Mouse (Mus musculus) G1E (cell line): ENCODE measurements around the gene Rnf181. TPM values are rescaled to one million over a fixed set of nuclear protein-coding genes. Genes with fewer than 3 reads are reported as not detected.

Experiments
- ATAC-seq: 2 replicates; pipeline ENCODE4 v1.8.0; 2016; ENCODE audit warnings: mild to moderate bottlenecking; ENCODE audit not compliant: insufficient number of reproducible peaks, poor library complexity, low FRiP score, severe bottlenecking; ENCODE audit errors: extremely low read depth
- DNase-seq: peaks from one replicate; pipeline ENCODE4 v3.0.0; 2012; ENCODE audit warnings: low spot score
- H3K27me3 ChIP-seq: 2 replicates; pipeline ENCODE4 v1.6.1; 2012; ENCODE audit warnings: mild to moderate bottlenecking, low read length, inconsistent platforms; ENCODE audit not compliant: insufficient read depth
- H3K36me3 ChIP-seq: replicated peaks from 2 replicates; pipeline ENCODE3; 2012; ENCODE audit warnings: mild to moderate bottlenecking, inconsistent platforms
- H3K4me1 ChIP-seq: 2 replicates; pipeline ENCODE4 v1.6.1; 2012; ENCODE audit warnings: low read depth, low read length, inconsistent platforms, mixed read lengths; ENCODE audit not compliant: insufficient read depth
- H3K4me3 ChIP-seq: 2 replicates; pipeline ENCODE4 v1.5.1; 2012; ENCODE audit warnings: low read depth, mild to moderate bottlenecking, inconsistent platforms, low read length, moderate library complexity, mixed read lengths
- H3K9me3 ChIP-seq: replicated peaks from 2 replicates; pipeline ENCODE4 v1.6.1; 2012; ENCODE audit warnings: inconsistent platforms
- CTCF ChIP-seq: IDR thresholded peaks from 2 replicates; pipeline ENCODE4 v1.5.1; 2012; ENCODE audit warnings: low read depth, low read length, inconsistent platforms, mixed read lengths
- GATA1 ChIP-seq: IDR thresholded peaks from 2 replicates; pipeline ENCODE4 v1.6.1; 2012; ENCODE audit warnings: borderline replicate concordance, low read length, inconsistent platforms, mixed read lengths
- GATA2 ChIP-seq: IDR thresholded peaks from 2 replicates; pipeline ENCODE4 v1.6.1; 2012; ENCODE audit warnings: low read depth, low read length, inconsistent platforms, borderline replicate concordance
- POLR2AphosphoS5 ChIP-seq: IDR thresholded peaks from 2 replicates; pipeline ENCODE4 v1.6.1; 2012; ENCODE audit warnings: low read depth, low read length, inconsistent platforms; ENCODE audit not compliant: insufficient replicate concordance
- TAL1 ChIP-seq: conservative IDR thresholded peaks from 2 replicates; pipeline ENCODE4 v1.6.1; 2012; ENCODE audit warnings: low read depth, low read length, inconsistent platforms, mixed read lengths
- polyA plus RNA-seq: library from polyadenylated mRNA; stranded (reverse); fragments of >175 nt; gene quantifications from 2 replicates; pipeline ENCODE4 v1.2.3, GENCODE M21; 2012
- total RNA-seq, 2 experiments: library from RNA; stranded (forward) in 1 of 2; stranded (reverse) in 1 of 2; fragments of 200-1000 nt in 1 of 2; fragments of >200 nt in 1 of 2; fragmentation: Nextera tagmentation in 1 of 2; gene quantifications; 2 replicates each; pipeline ENCODE4 v1.2.3; 2014 to 2017

Gene Rnf181
- total and polyA plus RNA-seq, 3 experiments = 153 to 244 (median 165) TPM

- no peaks in the 10 kb centered on the region for H3K27me3 ChIP-seq
- no peaks in the 10 kb centered on the region for H3K9me3 ChIP-seq
- peaks cover 72% of the 10 kb centered on the region for H3K4me1 ChIP-seq
- peak overlapping the region; percentile 77 for H3K4me3 ChIP-seq
- TF ChIP-seq GATA1 = no peak
- TF ChIP-seq POLR2AphosphoS5 = no peak
- TF ChIP-seq GATA2 = no peak
- TF ChIP-seq CTCF = no peak
- peak; percentile 94 for DNase-seq
- H3K36me3 ChIP-seq = peaks cover 46% of the 10 kb centered on the region
- peak; percentile 85 for ATAC-seq
Observed at GRCm38 (mm10) chr6:72362132-72363028, 4.4 kb downstream of the Rnf181 start.

- H3K4me1 ChIP-seq = peaks cover 74% of the 10 kb centered on the region
- DNase-seq (peak; percentile 64), ATAC-seq (peak; percentile 38)
- H3K27me3 ChIP-seq = peaks cover 2% of the 10 kb centered on the region; the same call in 1 of the 2 replicates
- peaks cover 50% of the 10 kb centered on the region for H3K36me3 ChIP-seq
- H3K9me3 ChIP-seq = no peaks in the 10 kb centered on the region
- TF ChIP-seq TAL1 (peak; percentile 48; the same call in 1 of the 2 replicates), GATA2 (no peak), POLR2AphosphoS5 (no peak)
- peak overlapping the region; percentile 77 for H3K4me3 ChIP-seq
Observed at GRCm38 (mm10) chr6:72361121-72361551, 5.6 kb downstream of the Rnf181 start.

GRCm38 (mm10) chr6:72360599-72360935, 6.2 kb downstream of the Rnf181 start:
- Histone ChIP-seq H3K4me1 (peaks cover 79% of the 10 kb centered on the region), H3K9me3 (no peaks in the 10 kb centered on the region), H3K4me3 (peak overlapping the region; percentile 77; the same call in 1 of the 2 replicates), H3K27me3 (peaks cover 4% of the 10 kb centered on the region; the same call in 1 of the 2 replicates), H3K36me3 (peaks cover 52% of the 10 kb centered on the region)
- TF ChIP-seq POLR2AphosphoS5 (no peak), TAL1 (no peak), GATA2 (no peak), CTCF (no peak), GATA1 (no peak)
- DNase-seq = no peak
- ATAC-seq = no peak

GRCm38 (mm10) chr6:72359891-72360598, 6.7 kb downstream of the Rnf181 start:
- no peak for DNase-seq
- TF ChIP-seq CTCF = no peak
- TF ChIP-seq GATA2 = no peak
- TF ChIP-seq POLR2AphosphoS5 = no peak
- Histone ChIP-seq H3K36me3 (peaks cover 53% of the 10 kb centered on the region), H3K4me1 (peaks cover 81% of the 10 kb centered on the region), H3K27me3 (peaks cover 5% of the 10 kb centered on the region; the same call in 1 of the 2 replicates), H3K9me3 (no peaks in the 10 kb centered on the region), H3K4me3 (peak overlapping the region; percentile 77; the same call in 1 of the 2 replicates)
- no peak for ATAC-seq

- ATAC-seq (no peak), DNase-seq (no peak)
- Histone ChIP-seq H3K9me3 (no peaks in the 10 kb centered on the region), H3K4me3 (peak overlapping the region; percentile 7; the same call in 1 of the 2 replicates), H3K4me1 (peaks cover 86% of the 10 kb centered on the region), H3K27me3 (peaks cover 9% of the 10 kb centered on the region; the same call in 1 of the 2 replicates), H3K36me3 (peaks cover 58% of the 10 kb centered on the region)
- TF ChIP-seq POLR2AphosphoS5 (no peak), GATA1 (no peak), CTCF (no peak), GATA2 (no peak), TAL1 (no peak)
Observed at GRCm38 (mm10) chr6:72359343-72359742, 7.4 kb downstream of the Rnf181 start.

GRCm38 (mm10) chr6:72358086-72358764, 8.5 kb downstream of the Rnf181 start:
- no peak for TF ChIP-seq POLR2AphosphoS5
- TF ChIP-seq GATA2 = no peak
- TF ChIP-seq GATA1 = no peak
- TF ChIP-seq CTCF = no peak
- H3K4me1 ChIP-seq = peaks cover 86% of the 10 kb centered on the region
- no peak for ATAC-seq
- H3K9me3 ChIP-seq = no peaks in the 10 kb centered on the region
- peak overlapping the region; percentile 54; the same call in 1 of the 2 replicates for H3K4me3 ChIP-seq
- DNase-seq = no peak
- H3K36me3 ChIP-seq = peaks cover 68% of the 10 kb centered on the region
- peaks cover 9% of the 10 kb centered on the region; the same call in 1 of the 2 replicates for H3K27me3 ChIP-seq
